8 mouse cellular contexts compared by ENCODE assay signal in the genomic region with DNA sequence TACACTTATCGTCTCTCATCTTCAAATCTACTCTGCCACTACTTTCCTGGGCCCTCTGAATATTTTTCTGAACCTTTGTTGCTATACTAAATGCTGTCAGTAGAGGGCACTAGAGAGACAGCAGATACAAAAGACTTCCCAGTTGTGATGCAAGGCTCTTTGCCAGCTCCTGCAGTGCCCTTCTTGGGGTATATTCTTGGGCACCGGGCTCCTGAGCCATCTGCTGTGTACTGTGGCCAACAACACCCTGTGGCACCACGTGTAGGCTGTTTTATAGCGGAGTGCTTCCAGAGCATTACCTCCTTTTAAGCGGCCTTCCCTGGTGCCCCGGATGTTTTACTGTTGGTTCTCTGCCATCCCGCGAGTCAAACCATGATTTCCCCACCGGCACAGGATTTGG. TPM values are rescaled to one million over a fixed set of nuclear protein-coding genes. Genes with fewer than 3 reads are reported as not detected.
DNase-seq lines count a peak whose midpoint lies in the region; ATAC-seq and TF ChIP-seq lines count a peak whose summit lies in the region.

No protein-coding gene starts in this region.

- H3K27me3 ChIP-seq in heart, embryonic 11.5 days (ENCODE audit: control insufficient read depth, insufficient read depth, low read length) = no peaks in the 10 kb centered on the region
- no peaks in the 10 kb centered on the region for H3K27me3 ChIP-seq in CH12.LX (replicated peaks)
- H3K27me3 ChIP-seq in hindbrain, embryonic 15.5 days = no peaks in the 10 kb centered on the region

- TF ChIP-seq EP300 in CH12.LX (IDR thresholded peaks at IDR 0.05; ENCODE audit: low read length) = no peak

- H3K4me2 ChIP-seq in heart, embryonic 11.5 days = no peak overlapping the region
- no peak overlapping the region for H3K4me2 ChIP-seq in CH12.LX (ENCODE audit: insufficient read depth, low read depth, poor library complexity, severe bottlenecking)
- H3K4me2 ChIP-seq in hindbrain, embryonic 15.5 days = no peak overlapping the region

- peak; percentile 64 for TF ChIP-seq RAD21 in CH12.LX (IDR thresholded peaks at IDR 0.05; ENCODE audit: low read depth, low read length)

- in situ Hi-C loops in CH12.LX (cut with MboI; ENCODE audit: low pct_ligation_motif_present, low pct_unique_long_range_greater_than_20kb, low sequenced_read_pairs) = no loop called here

- ATAC-seq in heart, embryonic 11.5 days (replicated peaks; ENCODE audit: insufficient number of reproducible peaks, low FRiP score, low TSS enrichment) = no peak
- peak; percentile 62; the same call in 1 of the 2 replicates for ATAC-seq in hindbrain, embryonic 15.5 days (ENCODE audit: low FRiP score, low read depth)

- no peaks in the 10 kb centered on the region for H3K36me3 ChIP-seq in heart, embryonic 11.5 days (ENCODE audit: control insufficient read depth, insufficient read depth, low read length)
- no peaks in the 10 kb centered on the region for H3K36me3 ChIP-seq in CH12.LX (replicated peaks in 1 of 2; ENCODE audit: control insufficient read depth in 1 of 2, insufficient read depth in 1 of 2, low read length in 1 of 2)
- no peaks in the 10 kb centered on the region for H3K36me3 ChIP-seq in hindbrain, embryonic 15.5 days

- H3K4me1 ChIP-seq in heart, embryonic 11.5 days (ENCODE audit: control insufficient read depth, insufficient read depth, low read length) = peaks cover 3% of the 10 kb centered on the region; the same call in 1 of the 2 replicates
- H3K4me1 ChIP-seq in CH12.LX (ENCODE audit: control insufficient read depth in 1 of 2, insufficient read depth in 2 of 2) = peaks cover 6 to 20% of the 10 kb centered on the region in 2 experiments; a peak in 3 of 4 replicates
- H3K4me1 ChIP-seq in hindbrain, embryonic 15.5 days (replicated peaks) = peaks cover 20% of the 10 kb centered on the region

- H3K9ac ChIP-seq in heart, embryonic 11.5 days (ENCODE audit: low read depth, low read length) = no peak overlapping the region
- H3K9ac ChIP-seq in CH12.LX (ENCODE audit: insufficient read depth, low read depth) = no peak overlapping the region
- no peak overlapping the region for H3K9ac ChIP-seq in hindbrain, embryonic 15.5 days

- peak; percentile 68 to 70 for TF ChIP-seq CTCF in CH12.LX (conservative IDR thresholded peaks at IDR 0.05 in 1 of 2, IDR thresholded peaks at IDR 0.05 in 1 of 2; ENCODE audit: low read depth in 2 of 2, low read length in 2 of 2)

- H3K9me3 ChIP-seq in heart, embryonic 11.5 days (replicated peaks; ENCODE audit: control insufficient read depth, low read length) = no peaks in the 10 kb centered on the region
- H3K9me3 ChIP-seq in CH12.LX (replicated peaks; ENCODE audit: low read length) = peaks cover 7% of the 10 kb centered on the region
- no peaks in the 10 kb centered on the region for H3K9me3 ChIP-seq in hindbrain, embryonic 15.5 days

- no peak overlapping the region for H3K4me3 ChIP-seq in heart, embryonic 11.5 days (ENCODE audit: low read depth, low read length)
- no peak overlapping the region for H3K4me3 ChIP-seq in CH12.LX (replicated peaks in 1 of 3; ENCODE audit: low read depth in 2 of 3, low read length in 2 of 3, poor library complexity in 1 of 3)
- no peak overlapping the region for H3K4me3 ChIP-seq in hindbrain, embryonic 15.5 days

- TF ChIP-seq POLR2A in CH12.LX (IDR thresholded peaks at IDR 0.05; ENCODE audit: low read depth, low read length) = no peak

- no peak overlapping the region for H3K27ac ChIP-seq in heart, embryonic 11.5 days (ENCODE audit: low read depth, low read length)
- no peak overlapping the region for H3K27ac ChIP-seq in CH12.LX (ENCODE audit: insufficient read depth, low read depth)
- no peak overlapping the region for H3K27ac ChIP-seq in hindbrain, embryonic 15.5 days (replicated peaks)

- DNase-seq in heart, adult 11 months = peak; percentile 82
- peak; percentile 70 for DNase-seq in CH12.LX (ENCODE audit: extremely low read depth)
- DNase-seq in cerebellum, adult 9-11 months = peak; percentile 87
- DNase-seq in left cerebral cortex, postnatal 14 days (ENCODE audit: low spot score in 2 of 2) = peak; percentile 74 to 95
- DNase-seq in retina, postnatal 7 days (ENCODE audit: low read depth, low spot score) = peak; percentile 51
- no peak for DNase-seq in yolk sac, embryonic 10.5 days (ENCODE audit: low spot score)

- dilution Hi-C loops in CH12.LX (cut with MboI; ENCODE audit: extremely low pct_ligation_motif_present, extremely low pct_unique_long_range_greater_than_20kb, low sequenced_read_pairs) = no loop called here

- H3K79me2 ChIP-seq in CH12.LX (replicated peaks; ENCODE audit: control insufficient read depth, extremely low read depth, insufficient read depth, poor library complexity, severe bottlenecking) = no peaks in the 10 kb centered on the region

- WGBS in heart, embryonic 11.5 days (ENCODE audit: insufficient replicate concordance) = 78% methylated on average over 9 of the region's 9 CpGs
- WGBS in hindbrain, embryonic 15.5 days = 57% methylated on average over 9 of the region's 9 CpGs

- intact Hi-C loops in left cerebral cortex, postnatal 14 days (cut with DNase I) = loop anchor here (2.0 to 10.0 kb wide), 6 partner anchors 82 to 937 kb away; a partner anchor contains a TSS

TF ChIP-seq in CH12.LX, 34 proteins besides CTCF, POLR2A, EP300 and RAD21:
- no peak for TF ChIP-seq ZNF384 (IDR thresholded peaks at IDR 0.05; ENCODE audit: low read depth, low read length)
- peak; percentile 29; the same call in 1 of the 2 replicates for TF ChIP-seq SMC3 (IDR thresholded peaks at IDR 0.05; ENCODE audit: low read depth, low read length)
TF ChIP-seq in CH12.LX: peak in this region for 1.

RNA-seq across cellular contexts. Expression of a gene that starts 27.3 kb away (rescaled TPM):
- 1.1 and 1.3 TPM in 2 replicates for polyA plus RNA-seq in heart, embryonic 11.5 days (2014; fragmentation: Nextera tagmentation; extraction: Ambion mirVana)
- total RNA-seq in CH12.LX (2012; rRNA removed) (0.13 and 0.21 TPM in 2 replicates), CH12.LX (2014; rRNA removed) (0.18 and 0.24 TPM in 2 replicates)
- polyA plus RNA-seq in CH12.LX (2012; ENCODE audit: insufficient read length, low read depth) = 0.26 and 0.55 TPM in 2 replicates
- polyA plus RNA-seq in hindbrain, embryonic 15.5 days (2015; fragmentation: Nextera tagmentation; extraction: Ambion mirVana) = 1.00 and 1.5 TPM in 2 replicates
- 1 to 10 TPM; 1.7 to 2.1 TPM for total RNA-seq in left cerebral cortex, postnatal 14 days (2021)
